Mouse (Mus musculus): ENCODE results near the gene Gal. TPM values are rescaled to one million over a fixed set of nuclear protein-coding genes. Genes with fewer than 3 reads are reported as not detected.

Gene Gal
- total and polyA plus RNA-seq, 3 experiments: not detected

DNA sequence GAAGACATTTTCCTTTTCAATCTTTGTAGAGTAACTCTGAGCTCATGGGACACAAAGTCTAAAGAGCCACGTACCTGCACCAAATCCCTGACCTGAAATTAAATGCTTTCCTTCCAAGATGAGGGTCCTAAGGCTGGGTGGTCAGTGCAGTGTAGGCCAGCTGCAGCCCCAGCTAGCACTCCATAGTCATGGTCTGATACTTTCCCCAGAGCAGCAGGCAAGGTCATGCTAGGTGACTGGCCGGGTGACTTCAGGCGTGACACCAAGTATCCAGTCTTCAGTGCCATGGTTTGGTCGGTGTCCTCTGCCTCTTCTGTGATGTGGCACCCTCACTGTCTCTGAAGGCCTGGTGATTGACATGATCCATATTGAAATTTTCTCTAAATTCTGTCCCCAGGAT lies 14.3 kb downstream of the Gal start:
- H3K27me3 ChIP-seq (replicated peaks): no peaks in the 10 kb centered on the region
- dilution Hi-C loops (cut with MboI; ENCODE audit: extremely low pct_ligation_motif_present, extremely low pct_unique_long_range_greater_than_20kb, low sequenced_read_pairs): no loop called here
- TF ChIP-seq SMC3 (IDR thresholded peaks at IDR 0.05; ENCODE audit: low read depth, low read length) (no peak), MXI1 (IDR thresholded peaks at IDR 0.05; ENCODE audit: low read depth, low read length) (no peak)

DNA sequence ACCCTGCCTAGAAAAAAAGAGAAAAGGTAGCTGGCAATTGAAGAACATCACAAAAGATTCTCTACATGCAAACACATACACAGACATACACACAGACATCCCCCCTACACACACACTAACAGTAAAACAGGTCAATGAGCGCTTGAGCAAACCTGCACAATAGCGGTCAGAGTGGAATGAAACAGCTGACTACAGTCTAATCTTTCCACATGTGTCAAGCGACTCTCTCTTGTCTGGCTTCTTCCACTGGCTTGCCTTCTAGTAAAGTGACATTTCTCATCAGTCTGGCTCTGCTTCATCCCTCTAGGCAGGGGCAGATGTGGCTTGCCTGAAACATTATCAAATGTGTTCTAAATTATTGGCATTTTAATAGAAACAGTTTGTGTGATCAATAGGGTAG lies 20.1 kb downstream of the Gal start:
- no peak overlapping the region for H3K27ac ChIP-seq (ENCODE audit: insufficient read depth, low read depth)
- H3K79me2 ChIP-seq (replicated peaks; ENCODE audit: control insufficient read depth, extremely low read depth, insufficient read depth, poor library complexity, severe bottlenecking): no peaks in the 10 kb centered on the region
- dilution Hi-C loops (cut with MboI; ENCODE audit: extremely low pct_ligation_motif_present, extremely low pct_unique_long_range_greater_than_20kb, low sequenced_read_pairs): no loop called here
- H3K4me3 ChIP-seq (replicated peaks in 1 of 3; ENCODE audit: low read depth in 2 of 3, low read length in 2 of 3, poor library complexity in 1 of 3): no peak overlapping the region
- in situ Hi-C loops (cut with MboI; ENCODE audit: low pct_ligation_motif_present, low pct_unique_long_range_greater_than_20kb, low sequenced_read_pairs): no loop called here
- DNase-seq (ENCODE audit: extremely low read depth): no peak
- H3K36me3 ChIP-seq (replicated peaks in 1 of 2; ENCODE audit: control insufficient read depth in 1 of 2, insufficient read depth in 1 of 2, low read length in 1 of 2): no peaks in the 10 kb centered on the region
- peaks cover 3% of the 10 kb centered on the region for H3K27me3 ChIP-seq (replicated peaks)
- H3K9me3 ChIP-seq (replicated peaks; ENCODE audit: low read length): peaks cover 6% of the 10 kb centered on the region
- TF ChIP-seq SMC3 (IDR thresholded peaks at IDR 0.05; ENCODE audit: low read depth, low read length) (no peak), MYC (IDR thresholded peaks at IDR 0.05; ENCODE audit: low read depth, low read length) (no peak), ZMIZ1 (IDR thresholded peaks at IDR 0.05; ENCODE audit: low read depth, low read length) (no peak), KAT2A (IDR thresholded peaks at IDR 0.05; ENCODE audit: insufficient replicate concordance, low read length) (no peak), ELF1 (IDR thresholded peaks at IDR 0.05; ENCODE audit: low read depth, low read length) (no peak)
- H3K9ac ChIP-seq (ENCODE audit: insufficient read depth, low read depth): no peak overlapping the region
- H3K4me1 ChIP-seq (ENCODE audit: control insufficient read depth in 1 of 2, insufficient read depth in 2 of 2): peaks cover 0 to 3% of the 10 kb centered on the region in 2 experiments; a peak in 2 of 4 replicates
- no peak overlapping the region for H3K4me2 ChIP-seq (ENCODE audit: insufficient read depth, low read depth, poor library complexity, severe bottlenecking)

More for the DNA sequence above, 14.3 kb downstream of the Gal start:
- Histone ChIP-seq H3K79me2 (replicated peaks; ENCODE audit: control insufficient read depth, extremely low read depth, insufficient read depth, poor library complexity, severe bottlenecking) (no peaks in the 10 kb centered on the region), H3K4me2 (ENCODE audit: insufficient read depth, low read depth, poor library complexity, severe bottlenecking) (no peak overlapping the region), H3K27ac (ENCODE audit: insufficient read depth, low read depth) (no peak overlapping the region), H3K9me3 (replicated peaks; ENCODE audit: low read length) (peaks cover 2% of the 10 kb centered on the region), H3K36me3 (replicated peaks in 1 of 2; ENCODE audit: control insufficient read depth in 1 of 2, insufficient read depth in 1 of 2, low read length in 1 of 2) (no peaks in the 10 kb centered on the region), H3K4me3 (replicated peaks in 1 of 3; ENCODE audit: low read depth in 2 of 3, low read length in 2 of 3, poor library complexity in 1 of 3) (no peak overlapping the region), H3K9ac (ENCODE audit: insufficient read depth, low read depth) (no peak overlapping the region), H3K4me1 (ENCODE audit: control insufficient read depth in 1 of 2, insufficient read depth in 2 of 2) (peaks cover 0 to 3% of the 10 kb centered on the region in 2 experiments; a peak in 1 of 4 replicates)
- in situ Hi-C loops (cut with MboI; ENCODE audit: low pct_ligation_motif_present, low pct_unique_long_range_greater_than_20kb, low sequenced_read_pairs): no loop called here
- DNase-seq (ENCODE audit: extremely low read depth): no peak

DNA sequence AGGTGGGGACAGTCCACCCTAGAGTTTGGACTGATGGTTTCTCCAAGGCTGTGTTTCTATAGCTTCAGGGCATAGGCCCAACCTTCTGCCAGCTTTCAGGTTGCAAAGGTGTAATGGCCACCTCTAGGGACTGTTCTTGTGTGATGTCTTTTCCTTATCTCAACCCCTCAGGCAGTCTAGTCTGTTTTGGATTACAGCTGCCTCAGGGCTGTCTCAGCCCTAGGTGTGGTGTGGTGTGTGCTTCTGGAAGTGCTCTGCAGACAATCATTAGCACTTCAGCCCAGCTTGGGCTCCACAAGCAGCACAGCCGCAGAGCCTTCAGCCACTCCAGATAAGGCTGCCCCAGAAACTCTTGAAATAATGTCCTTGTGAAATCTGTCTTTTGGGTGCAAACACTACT lies 22.0 kb downstream of the Gal start:
- H3K27ac ChIP-seq (ENCODE audit: insufficient read depth, low read depth): no peak overlapping the region
- TF ChIP-seq IRF4 (IDR thresholded peaks at IDR 0.05; ENCODE audit: low read depth, low read length): no peak
- TF ChIP-seq E2F4 (IDR thresholded peaks at IDR 0.05; ENCODE audit: insufficient replicate concordance, low read depth, low read length): no peak
- TF ChIP-seq TCF12 (IDR thresholded peaks at IDR 0.05; ENCODE audit: low read depth, low read length): no peak
- TF ChIP-seq MAX (IDR thresholded peaks at IDR 0.05; ENCODE audit: low read length): no peak
- TF ChIP-seq HCFC1 (IDR thresholded peaks at IDR 0.05; ENCODE audit: low read depth, low read length): no peak
- TF ChIP-seq BHLHE40 (IDR thresholded peaks at IDR 0.05; ENCODE audit: low read depth, low read length): no peak
- TF ChIP-seq MAZ (IDR thresholded peaks at IDR 0.05; ENCODE audit: low read depth, low read length): no peak
- H3K79me2 ChIP-seq (replicated peaks; ENCODE audit: control insufficient read depth, extremely low read depth, insufficient read depth, poor library complexity, severe bottlenecking): no peaks in the 10 kb centered on the region
- H3K4me3 ChIP-seq (replicated peaks in 1 of 3; ENCODE audit: low read depth in 2 of 3, low read length in 2 of 3, poor library complexity in 1 of 3): no peak overlapping the region
- peaks cover 3% of the 10 kb centered on the region for H3K27me3 ChIP-seq (replicated peaks)
- peaks cover 6% of the 10 kb centered on the region for H3K9me3 ChIP-seq (replicated peaks; ENCODE audit: low read length)
- H3K36me3 ChIP-seq (replicated peaks in 1 of 2; ENCODE audit: control insufficient read depth in 1 of 2, insufficient read depth in 1 of 2, low read length in 1 of 2): no peaks in the 10 kb centered on the region
- dilution Hi-C loops (cut with MboI; ENCODE audit: extremely low pct_ligation_motif_present, extremely low pct_unique_long_range_greater_than_20kb, low sequenced_read_pairs) (no loop called here), in situ Hi-C loops (cut with MboI; ENCODE audit: low pct_ligation_motif_present, low pct_unique_long_range_greater_than_20kb, low sequenced_read_pairs) (no loop called here)
- DNase-seq (ENCODE audit: extremely low read depth): no peak
- no peak overlapping the region for H3K4me2 ChIP-seq (ENCODE audit: insufficient read depth, low read depth, poor library complexity, severe bottlenecking)
- no peak overlapping the region for H3K9ac ChIP-seq (ENCODE audit: insufficient read depth, low read depth)
- H3K4me1 ChIP-seq (ENCODE audit: control insufficient read depth in 1 of 2, insufficient read depth in 2 of 2): peaks cover 3% of the 10 kb centered on the region in 2 experiments; a peak in 2 of 4 replicates

All from CH12.LX (cell line).